27 mouse cellular contexts compared by ENCODE assay signal in genomic region chr15:30655433-30655832, GRCm38 (mm10).
DNase-seq lines count a peak whose midpoint lies in the region; ATAC-seq lines count a peak whose summit lies in the region.
"Had no signal": no experiment of that assay in that cellular context is flagged by ENCODE, and none has a peak within 500 bp of the region (broad histone marks: within the 10 kb centered on the region; RNA-seq: fewer than 3 reads in every experiment).

No protein-coding gene starts in this region.

- no peak overlapping the region for H3K4me3 ChIP-seq in hindbrain, embryonic 14.5 days (replicated peaks; ENCODE audit: low read length)
- no peak overlapping the region for H3K4me3 ChIP-seq in hindbrain, embryonic 10.5 days
- no peak overlapping the region for H3K4me3 ChIP-seq in midbrain, embryonic 15.5 days
- H3K4me3 ChIP-seq in midbrain, embryonic 10.5 days, result no peak overlapping the region
- H3K4me3 ChIP-seq in embryonic facial prominence, embryonic 15.5 days (replicated peaks), result no peak overlapping the region
- no peak overlapping the region for H3K4me3 ChIP-seq in neural tube, embryonic 14.5 days (ENCODE audit: low read depth, low read length)
- H3K4me3 ChIP-seq: gastrocnemius, adult 2 months; hindbrain, embryonic 15.5 days; kidney, embryonic 15.5 days; lung, embryonic 15.5 days had no signal

- DNase-seq in hindbrain, embryonic 14.5 days (ENCODE audit: low spot score), result no peak
- DNase-seq in hindbrain, embryonic 10.5 days (ENCODE audit: low spot score), result no peak
- DNase-seq in midbrain, embryonic 10.5 days (ENCODE audit: low spot score), result no peak
- no peak for DNase-seq in left cerebral cortex, postnatal 10 days (ENCODE audit: extremely low spot score in 1 of 2, low spot score in 2 of 2)
- DNase-seq: adrenal gland, adult 2 months; adrenal gland, postnatal 36 days; B cell, adult 2 months; cerebellum, adult 2 months; cerebellum, postnatal 14 days; gastrocnemius, adult 2 months; gastrocnemius, postnatal 36 days; heart, adult 18-20 months; heart, postnatal 36 days; kidney, adult 18-20 months; kidney, postnatal 25 days; right cerebral cortex, adult 18-20 months; thymus, adult 18-20 months; thymus, postnatal 25 days had no signal

- WGBS in hindbrain, embryonic 14.5 days, result 73% methylated on average over 9 of the region's 9 CpGs
- WGBS in hindbrain, embryonic 10.5 days, result 81% methylated on average over 9 of the region's 9 CpGs
- 53% methylated on average over 9 of the region's 9 CpGs for WGBS in midbrain, embryonic 15.5 days
- WGBS in midbrain, embryonic 10.5 days, result 83% methylated on average over 9 of the region's 9 CpGs
- WGBS in embryonic facial prominence, embryonic 15.5 days, result 62% methylated on average over 9 of the region's 9 CpGs
- 56% methylated on average over 9 of the region's 9 CpGs for WGBS in neural tube, embryonic 14.5 days

- H3K4me1 ChIP-seq in hindbrain, embryonic 14.5 days (replicated peaks; ENCODE audit: control insufficient read depth, insufficient read depth, low read length), result no peaks in the 10 kb centered on the region; the same call in 1 of the 2 replicates
- no peaks in the 10 kb centered on the region for H3K4me1 ChIP-seq in hindbrain, embryonic 10.5 days (replicated peaks)
- H3K4me1 ChIP-seq in midbrain, embryonic 15.5 days, result 0 out of 2 replicates have a peak, but pooled peaks cover 2% of the 10 kb centered on the region
- H3K4me1 ChIP-seq in midbrain, embryonic 10.5 days, result 0 out of 2 replicates have a peak, but pooled peaks cover 5% of the 10 kb centered on the region
- H3K4me1 ChIP-seq in embryonic facial prominence, embryonic 15.5 days, result no peaks in the 10 kb centered on the region
- H3K4me1 ChIP-seq in neural tube, embryonic 14.5 days (ENCODE audit: control insufficient read depth, insufficient read depth, low read length), result no peaks in the 10 kb centered on the region
- H3K4me1 ChIP-seq: kidney, embryonic 15.5 days; lung, embryonic 15.5 days had no signal

- intact Hi-C loops in left cerebral cortex, postnatal 10 days (cut with DNase I), result no loop called here

- H3K9ac ChIP-seq in hindbrain, embryonic 14.5 days, result no peak overlapping the region
- no peak overlapping the region for H3K9ac ChIP-seq in midbrain, embryonic 15.5 days
- no peak overlapping the region for H3K9ac ChIP-seq in embryonic facial prominence, embryonic 15.5 days
- no peak overlapping the region for H3K9ac ChIP-seq in neural tube, embryonic 14.5 days (replicated peaks; ENCODE audit: low read depth, low read length)
- H3K9ac ChIP-seq: hindbrain, embryonic 15.5 days; kidney, embryonic 15.5 days; lung, embryonic 15.5 days had no signal

- peak overlapping the region; percentile 28; the same call in 1 of the 2 replicates for H3K27ac ChIP-seq in hindbrain, embryonic 14.5 days
- no peak overlapping the region for H3K27ac ChIP-seq in hindbrain, embryonic 10.5 days
- H3K27ac ChIP-seq in midbrain, embryonic 15.5 days, result no peak overlapping the region
- H3K27ac ChIP-seq in midbrain, embryonic 10.5 days (replicated peaks), result no peak overlapping the region
- H3K27ac ChIP-seq in embryonic facial prominence, embryonic 15.5 days (replicated peaks), result peak overlapping the region; percentile 28; the same call in 1 of the 2 replicates
- H3K27ac ChIP-seq in neural tube, embryonic 14.5 days (ENCODE audit: low read depth, low read length), result 0 out of 2 replicates have a peak overlapping the region, but pooled peaks have one; percentile 28
- H3K27ac ChIP-seq: gastrocnemius, adult 2 months; hindbrain, embryonic 15.5 days; kidney, embryonic 15.5 days; lung, embryonic 15.5 days; stomach, postnatal 0 days had no signal

- no peaks in the 10 kb centered on the region for H3K27me3 ChIP-seq in hindbrain, embryonic 14.5 days (ENCODE audit: control insufficient read depth, insufficient read depth, low read length)
- H3K27me3 ChIP-seq in hindbrain, embryonic 10.5 days (ENCODE audit: insufficient read depth, poor library complexity, severe bottlenecking), result no peaks in the 10 kb centered on the region
- H3K27me3 ChIP-seq in midbrain, embryonic 15.5 days (replicated peaks), result no peaks in the 10 kb centered on the region
- H3K27me3 ChIP-seq in midbrain, embryonic 10.5 days (ENCODE audit: low read depth, poor library complexity, severe bottlenecking), result no peaks in the 10 kb centered on the region
- no peaks in the 10 kb centered on the region for H3K27me3 ChIP-seq in embryonic facial prominence, embryonic 15.5 days
- H3K27me3 ChIP-seq in neural tube, embryonic 14.5 days (ENCODE audit: control insufficient read depth, insufficient read depth, low read length), result no peaks in the 10 kb centered on the region
- H3K27me3 ChIP-seq: hindbrain, embryonic 15.5 days; kidney, embryonic 15.5 days; lung, embryonic 15.5 days had no signal

- H3K9me3 ChIP-seq in hindbrain, embryonic 14.5 days (ENCODE audit: control insufficient read depth, low read length), result no peaks in the 10 kb centered on the region
- no peaks in the 10 kb centered on the region for H3K9me3 ChIP-seq in hindbrain, embryonic 10.5 days
- H3K9me3 ChIP-seq in midbrain, embryonic 15.5 days, result no peaks in the 10 kb centered on the region
- no peaks in the 10 kb centered on the region for H3K9me3 ChIP-seq in midbrain, embryonic 10.5 days (replicated peaks)
- no peaks in the 10 kb centered on the region for H3K9me3 ChIP-seq in embryonic facial prominence, embryonic 15.5 days (replicated peaks)
- no peaks in the 10 kb centered on the region for H3K9me3 ChIP-seq in neural tube, embryonic 14.5 days (ENCODE audit: control insufficient read depth, low read length)
- H3K9me3 ChIP-seq: hindbrain, embryonic 15.5 days; kidney, embryonic 15.5 days; lung, embryonic 15.5 days had no signal

- no peaks in the 10 kb centered on the region for H3K36me3 ChIP-seq in hindbrain, embryonic 14.5 days (replicated peaks; ENCODE audit: control insufficient read depth, insufficient read depth)
- H3K36me3 ChIP-seq in hindbrain, embryonic 10.5 days, result no peaks in the 10 kb centered on the region
- no peaks in the 10 kb centered on the region for H3K36me3 ChIP-seq in midbrain, embryonic 15.5 days (replicated peaks)
- no peaks in the 10 kb centered on the region for H3K36me3 ChIP-seq in midbrain, embryonic 10.5 days
- H3K36me3 ChIP-seq in embryonic facial prominence, embryonic 15.5 days, result no peaks in the 10 kb centered on the region
- H3K36me3 ChIP-seq in neural tube, embryonic 14.5 days (ENCODE audit: control insufficient read depth, insufficient read depth, low read length), result no peaks in the 10 kb centered on the region
- H3K36me3 ChIP-seq: hindbrain, embryonic 15.5 days; kidney, embryonic 15.5 days; lung, embryonic 15.5 days had no signal

- no peak overlapping the region for H3K4me2 ChIP-seq in hindbrain, embryonic 14.5 days (replicated peaks)
- no peak overlapping the region for H3K4me2 ChIP-seq in midbrain, embryonic 15.5 days
- H3K4me2 ChIP-seq in embryonic facial prominence, embryonic 15.5 days (replicated peaks), result no peak overlapping the region
- no peak overlapping the region for H3K4me2 ChIP-seq in neural tube, embryonic 14.5 days (ENCODE audit: low read depth, low read length)
- H3K4me2 ChIP-seq: heart, embryonic 11.5 days; hindbrain, embryonic 15.5 days; kidney, embryonic 15.5 days; liver, embryonic 11.5 days; lung, embryonic 15.5 days had no signal

- ATAC-seq in hindbrain, embryonic 14.5 days (ENCODE audit: low FRiP score), result no peak
- 0 out of 2 replicates have a peak, but pooled peaks have one; percentile 17 for ATAC-seq in midbrain, embryonic 15.5 days (replicated peaks)
- no peak for ATAC-seq in embryonic facial prominence, embryonic 15.5 days (ENCODE audit: insufficient number of reproducible peaks, low FRiP score, low TSS enrichment, low read depth)
- no peak for ATAC-seq in neural tube, embryonic 14.5 days (ENCODE audit: low read depth)

Comparison
In these comparisons a context has a peak if more than half of its experiments do, and no peak if none do; other contexts are left out.
1. H3K27ac ChIP-seq: peak in hindbrain, embryonic 14.5 days (single experiment), embryonic facial prominence, embryonic 15.5 days (single experiment) and neural tube, embryonic 14.5 days (single experiment); none in hindbrain, embryonic 10.5 days (single experiment), midbrain, embryonic 15.5 days (single experiment) and midbrain, embryonic 10.5 days (single experiment).